Mouse (Mus musculus): Measurements from ENCODE around the gene Rcc1l. TPM values are rescaled to one million over a fixed set of nuclear protein-coding genes. Genes with fewer than 3 reads are reported as not detected.

Rcc1l gene
- total RNA-seq, 1 experiment, result 26.0 TPM

DNA sequence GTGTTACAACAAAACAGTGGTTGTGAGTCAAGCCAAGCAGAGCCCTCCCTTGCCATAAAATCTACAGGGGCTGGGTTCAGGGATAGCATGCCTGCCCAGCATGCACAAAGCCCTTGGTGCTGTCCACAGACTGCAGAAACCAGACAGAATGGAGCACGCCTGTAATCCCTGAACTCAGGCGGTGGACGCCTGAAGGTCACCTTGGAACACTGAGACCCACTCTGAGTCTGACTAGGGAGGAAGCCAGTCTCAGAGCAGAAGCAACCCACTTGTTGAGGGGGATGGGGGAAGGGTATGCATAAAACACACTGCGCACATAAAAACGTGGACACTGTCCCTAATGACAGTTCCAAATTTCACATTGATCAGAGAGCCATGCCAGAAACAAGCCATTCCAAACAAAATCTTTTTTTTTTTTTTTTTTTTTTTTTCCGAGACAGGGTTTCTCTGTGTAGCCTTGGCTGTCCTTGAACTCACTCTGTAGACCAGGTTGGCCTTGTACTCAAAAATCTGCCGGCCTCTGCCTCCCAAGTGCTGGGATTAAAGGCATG is 20.6 kb downstream of the Rcc1l start:
- Histone ChIP-seq H3K36me3 (ENCODE audit: control insufficient read depth, insufficient read depth, low read length, poor library complexity, severe bottlenecking) (peaks cover 46% of the 10 kb centered on the region), H3K4me3 (ENCODE audit: insufficient read depth in 1 of 2, low read depth in 1 of 2, low read length in 2 of 2, poor library complexity in 1 of 2, severe bottlenecking in 1 of 2) (no peak overlapping the region), H3K9ac (ENCODE audit: insufficient read depth, low read depth, low read length, poor library complexity, severe bottlenecking) (no peak overlapping the region), H3K27ac (ENCODE audit: insufficient read depth, low read depth, low read length, poor library complexity, severe bottlenecking) (no peak overlapping the region; the same call in 1 of the 2 replicates), H3K4me1 (ENCODE audit: control insufficient read depth in 2 of 2, insufficient read depth in 2 of 2, low read length in 2 of 2, poor library complexity in 1 of 2) (peaks cover 0 to 5% of the 10 kb centered on the region in 2 experiments; a peak in 1 of 4 replicates), H3K9me3 (ENCODE audit: control insufficient read depth, insufficient read depth, low read depth, low read length) (no peaks in the 10 kb centered on the region)
- peak; percentile 70 for TF ChIP-seq ZNF384 (IDR thresholded peaks at IDR 0.05; ENCODE audit: low read depth, low read length)
- TF ChIP-seq HCFC1 (IDR thresholded peaks at IDR 0.05; ENCODE audit: borderline replicate concordance, insufficient read depth, low read length), result no peak
- TF ChIP-seq CHD2 (IDR thresholded peaks at IDR 0.05; ENCODE audit: low read depth, low read length), result no peak
- no peak for DNase-seq (ENCODE audit: low read depth, low spot score)
- in situ Hi-C loops (cut with MboI; ENCODE audit: low sequenced_read_pairs in 2 of 2, unreplicated experiment in 2 of 2), result no loop called here

DNA sequence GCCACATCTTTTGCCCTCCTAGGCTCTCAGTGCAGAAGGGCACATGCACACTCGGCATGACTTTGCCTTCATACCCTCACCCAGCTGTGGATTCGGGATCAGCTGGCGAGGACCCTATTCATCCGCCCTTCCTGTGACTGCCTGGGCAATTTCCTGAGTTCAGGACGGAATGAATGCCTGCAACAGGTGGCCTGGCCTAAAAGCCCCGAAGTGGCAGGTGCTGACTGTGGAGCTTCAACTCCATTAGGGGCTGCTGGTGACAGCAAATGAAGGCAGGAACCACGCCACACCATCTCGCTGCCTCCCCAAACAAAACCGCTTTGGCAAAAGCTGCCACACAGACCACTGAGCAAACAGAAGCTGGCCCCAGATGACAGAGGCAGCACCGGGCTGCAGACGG is 24.7 kb downstream of the Rcc1l start:
- Histone ChIP-seq H3K9ac (ENCODE audit: insufficient read depth, low read depth, low read length, poor library complexity, severe bottlenecking) (no peak overlapping the region), H3K27ac (ENCODE audit: insufficient read depth, low read depth, low read length, poor library complexity, severe bottlenecking) (no peak overlapping the region), H3K9me3 (ENCODE audit: control insufficient read depth, insufficient read depth, low read depth, low read length) (no peaks in the 10 kb centered on the region), H3K36me3 (ENCODE audit: control insufficient read depth, insufficient read depth, low read length, poor library complexity, severe bottlenecking) (peaks cover 56% of the 10 kb centered on the region), H3K4me3 (ENCODE audit: insufficient read depth in 1 of 2, low read depth in 1 of 2, low read length in 2 of 2, poor library complexity in 1 of 2, severe bottlenecking in 1 of 2) (no peak overlapping the region), H3K4me1 (ENCODE audit: control insufficient read depth in 2 of 2, insufficient read depth in 2 of 2, low read length in 2 of 2, poor library complexity in 1 of 2) (peaks cover 0 to 5% of the 10 kb centered on the region in 2 experiments; a peak in 1 of 4 replicates)
- in situ Hi-C loops (cut with MboI; ENCODE audit: low sequenced_read_pairs in 2 of 2, unreplicated experiment in 2 of 2), result no loop called here
- TF ChIP-seq MAFK (IDR thresholded peaks at IDR 0.05; ENCODE audit: insufficient read depth, low read depth, low read length) (no peak), ZC3H11A (IDR thresholded peaks at IDR 0.05; ENCODE audit: borderline replicate concordance, low read depth, low read length) (no peak), HCFC1 (IDR thresholded peaks at IDR 0.05; ENCODE audit: borderline replicate concordance, insufficient read depth, low read length) (no peak), CHD2 (IDR thresholded peaks at IDR 0.05; ENCODE audit: low read depth, low read length) (no peak), ZNF384 (IDR thresholded peaks at IDR 0.05; ENCODE audit: low read depth, low read length) (no peak)
- no peak for DNase-seq (ENCODE audit: low read depth, low spot score)

DNA sequence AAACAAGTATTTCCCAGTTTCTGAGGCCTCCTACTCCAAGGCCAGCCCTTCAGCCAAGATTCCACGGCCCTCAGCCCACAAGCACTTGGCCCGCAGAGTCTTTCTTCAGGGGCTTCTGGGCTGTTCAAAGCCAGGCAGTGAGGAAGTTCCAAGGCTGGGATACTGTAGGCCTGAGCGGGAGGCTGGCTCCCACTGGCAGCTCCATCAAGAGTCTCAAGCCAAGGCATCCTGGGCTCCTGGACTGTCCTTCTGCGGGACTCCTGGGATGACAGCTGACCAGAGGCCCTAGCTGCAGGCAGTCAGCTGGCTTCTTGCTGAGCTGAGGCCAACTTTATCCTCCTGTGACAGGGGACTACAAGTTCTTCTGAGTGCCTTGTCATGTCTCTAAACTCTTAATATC is 28.4 kb downstream of the Rcc1l start:
- peaks cover 34% of the 10 kb centered on the region for H3K36me3 ChIP-seq (ENCODE audit: control insufficient read depth, insufficient read depth, low read length, poor library complexity, severe bottlenecking)
- H3K4me1 ChIP-seq (ENCODE audit: control insufficient read depth in 2 of 2, insufficient read depth in 2 of 2, low read length in 2 of 2, poor library complexity in 1 of 2), result no peaks in the 10 kb centered on the region
- no peak overlapping the region for H3K9ac ChIP-seq (ENCODE audit: insufficient read depth, low read depth, low read length, poor library complexity, severe bottlenecking)
- H3K4me3 ChIP-seq (ENCODE audit: insufficient read depth in 1 of 2, low read depth in 1 of 2, low read length in 2 of 2, poor library complexity in 1 of 2, severe bottlenecking in 1 of 2), result no peak overlapping the region
- TF ChIP-seq CHD2 (IDR thresholded peaks at IDR 0.05; ENCODE audit: low read depth, low read length) (no peak), HCFC1 (IDR thresholded peaks at IDR 0.05; ENCODE audit: borderline replicate concordance, insufficient read depth, low read length) (no peak), ZC3H11A (IDR thresholded peaks at IDR 0.05; ENCODE audit: borderline replicate concordance, low read depth, low read length) (no peak), ZNF384 (IDR thresholded peaks at IDR 0.05; ENCODE audit: low read depth, low read length) (no peak), MAFK (IDR thresholded peaks at IDR 0.05; ENCODE audit: insufficient read depth, low read depth, low read length) (no peak)
- no peak overlapping the region for H3K27ac ChIP-seq (ENCODE audit: insufficient read depth, low read depth, low read length, poor library complexity, severe bottlenecking)
- H3K9me3 ChIP-seq (ENCODE audit: control insufficient read depth, insufficient read depth, low read depth, low read length), result no peaks in the 10 kb centered on the region
- in situ Hi-C loops (cut with MboI; ENCODE audit: low sequenced_read_pairs in 2 of 2, unreplicated experiment in 2 of 2), result no loop called here
- DNase-seq (ENCODE audit: low read depth, low spot score), result no peak

DNA sequence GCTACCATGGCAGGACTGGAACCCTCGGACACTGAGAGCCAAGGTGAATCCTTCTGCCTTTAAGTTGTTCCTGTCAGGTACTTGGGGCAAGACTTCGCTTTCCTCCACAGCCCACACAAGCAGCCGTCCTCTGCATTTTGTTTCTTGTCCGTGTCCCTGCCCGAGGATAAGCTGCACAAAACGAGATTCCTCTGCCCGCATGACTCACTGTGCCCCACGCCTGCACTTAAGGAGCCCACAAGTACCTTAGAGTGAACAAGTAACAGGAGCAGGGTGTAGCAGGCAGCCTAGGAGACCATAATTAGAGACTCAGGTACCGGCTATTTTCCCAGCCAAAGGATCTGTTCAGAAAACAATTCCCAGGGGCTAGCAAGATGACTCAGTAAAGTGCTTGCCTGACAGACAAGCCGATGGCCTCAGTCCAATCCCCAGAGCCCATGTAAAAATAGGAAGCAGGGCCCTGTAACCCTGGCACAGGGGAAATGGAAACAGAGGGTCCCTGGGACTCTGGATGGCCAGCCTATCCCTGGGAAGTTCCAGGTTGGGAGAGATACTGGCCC is 29.3 kb downstream of the Rcc1l start:
- TF ChIP-seq HCFC1 (IDR thresholded peaks at IDR 0.05; ENCODE audit: borderline replicate concordance, insufficient read depth, low read length) (no peak), ZNF384 (IDR thresholded peaks at IDR 0.05; ENCODE audit: low read depth, low read length) (no peak), MAFK (IDR thresholded peaks at IDR 0.05; ENCODE audit: insufficient read depth, low read depth, low read length) (no peak), CHD2 (IDR thresholded peaks at IDR 0.05; ENCODE audit: low read depth, low read length) (no peak)
- Histone ChIP-seq H3K4me1 (ENCODE audit: control insufficient read depth in 2 of 2, insufficient read depth in 2 of 2, low read length in 2 of 2, poor library complexity in 1 of 2) (no peaks in the 10 kb centered on the region), H3K9ac (ENCODE audit: insufficient read depth, low read depth, low read length, poor library complexity, severe bottlenecking) (no peak overlapping the region), H3K4me3 (ENCODE audit: insufficient read depth in 1 of 2, low read depth in 1 of 2, low read length in 2 of 2, poor library complexity in 1 of 2, severe bottlenecking in 1 of 2) (no peak overlapping the region), H3K9me3 (ENCODE audit: control insufficient read depth, insufficient read depth, low read depth, low read length) (no peaks in the 10 kb centered on the region), H3K27ac (ENCODE audit: insufficient read depth, low read depth, low read length, poor library complexity, severe bottlenecking) (no peak overlapping the region), H3K36me3 (ENCODE audit: control insufficient read depth, insufficient read depth, low read length, poor library complexity, severe bottlenecking) (peaks cover 30% of the 10 kb centered on the region)
- in situ Hi-C loops (cut with MboI; ENCODE audit: low sequenced_read_pairs in 2 of 2, unreplicated experiment in 2 of 2), result no loop called here
- no peak for DNase-seq (ENCODE audit: low read depth, low spot score)

DNA sequence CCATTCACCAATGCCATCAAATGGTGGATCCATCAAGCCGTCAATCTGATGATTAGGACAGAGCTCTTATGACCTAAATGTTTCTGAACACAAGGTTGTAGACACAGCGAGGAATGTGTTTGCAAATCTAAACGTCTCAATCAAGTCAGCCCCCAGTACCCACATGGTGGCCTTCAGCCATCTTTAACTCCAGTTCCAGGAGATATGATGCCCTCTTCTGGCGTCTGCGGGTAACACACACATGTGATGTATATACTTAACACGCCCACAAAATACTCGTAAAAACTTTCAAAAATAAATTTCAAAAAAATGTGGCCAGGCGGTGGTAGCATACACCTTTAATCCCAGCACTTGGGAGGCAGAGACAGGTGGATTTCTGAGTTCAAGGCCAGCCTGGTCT is 31.6 kb downstream of the Rcc1l start:
- Histone ChIP-seq H3K4me1 (ENCODE audit: control insufficient read depth in 2 of 2, insufficient read depth in 2 of 2, low read length in 2 of 2, poor library complexity in 1 of 2) (no peaks in the 10 kb centered on the region), H3K4me3 (ENCODE audit: insufficient read depth in 1 of 2, low read depth in 1 of 2, low read length in 2 of 2, poor library complexity in 1 of 2, severe bottlenecking in 1 of 2) (no peak overlapping the region), H3K9me3 (ENCODE audit: control insufficient read depth, insufficient read depth, low read depth, low read length) (no peaks in the 10 kb centered on the region), H3K36me3 (ENCODE audit: control insufficient read depth, insufficient read depth, low read length, poor library complexity, severe bottlenecking) (peaks cover 16% of the 10 kb centered on the region), H3K27ac (ENCODE audit: insufficient read depth, low read depth, low read length, poor library complexity, severe bottlenecking) (no peak overlapping the region), H3K9ac (ENCODE audit: insufficient read depth, low read depth, low read length, poor library complexity, severe bottlenecking) (no peak overlapping the region)
- TF ChIP-seq CHD2 (IDR thresholded peaks at IDR 0.05; ENCODE audit: low read depth, low read length) (no peak), ZC3H11A (IDR thresholded peaks at IDR 0.05; ENCODE audit: borderline replicate concordance, low read depth, low read length) (no peak), HCFC1 (IDR thresholded peaks at IDR 0.05; ENCODE audit: borderline replicate concordance, insufficient read depth, low read length) (no peak), MAFK (IDR thresholded peaks at IDR 0.05; ENCODE audit: insufficient read depth, low read depth, low read length) (no peak), ZNF384 (IDR thresholded peaks at IDR 0.05; ENCODE audit: low read depth, low read length) (no peak)
- no peak for DNase-seq (ENCODE audit: low read depth, low spot score)
- in situ Hi-C loops (cut with MboI; ENCODE audit: low sequenced_read_pairs in 2 of 2, unreplicated experiment in 2 of 2), result no loop called here
